Mouse (Mus musculus): Measurements from ENCODE around the gene Grin2d. TPM values are rescaled to one million over a fixed set of nuclear protein-coding genes. Genes with fewer than 3 reads are reported as not detected.

The Grin2d gene
- total and polyA plus RNA-seq, 2 experiments from 2014 or later, result 6.6 to 51.6 TPM

DNA sequence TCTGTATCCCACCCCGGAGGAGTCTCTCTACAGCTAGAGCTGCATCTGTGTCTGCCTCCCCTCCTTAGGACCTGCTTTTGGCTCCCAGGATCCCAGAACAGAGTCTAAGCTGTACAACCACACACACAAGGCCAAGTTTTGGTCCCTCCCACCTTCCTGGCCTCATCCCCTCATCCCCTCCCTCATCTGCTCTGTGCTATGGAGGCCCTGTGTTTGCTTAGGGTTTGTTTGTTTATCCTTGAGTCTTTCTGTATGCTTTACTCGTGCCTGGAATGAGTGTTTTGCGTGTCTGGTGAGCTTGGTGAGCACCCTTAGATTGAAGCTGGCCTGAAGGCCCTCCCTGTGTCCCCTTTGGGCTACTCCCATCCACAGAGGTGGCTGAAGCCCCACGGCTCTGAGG, 19.2 kb downstream of the Grin2d start:
- H3K27ac ChIP-seq (ENCODE audit: low read depth, low read length), result no peak overlapping the region
- DNase-seq (ENCODE audit: low spot score), result no peak
- peaks cover 17% of the 10 kb centered on the region for H3K36me3 ChIP-seq (ENCODE audit: insufficient read depth, low read length)
- H3K4me2 ChIP-seq (ENCODE audit: low read depth, low read length, poor library complexity, severe bottlenecking), result no peak overlapping the region
- peaks cover 4% of the 10 kb centered on the region; the same call in 1 of the 2 replicates for H3K27me3 ChIP-seq (ENCODE audit: insufficient read depth, low read length)
- 70% methylated on average over 4 of the region's 4 CpGs for WGBS
- H3K9me3 ChIP-seq (ENCODE audit: low read length), result no peaks in the 10 kb centered on the region
- H3K4me3 ChIP-seq (ENCODE audit: low read depth, low read length), result no peak overlapping the region
- TF ChIP-seq CTCF (IDR thresholded peaks at IDR 0.05), result no peak
- no peak for ATAC-seq (ENCODE audit: low FRiP score)
- H3K9ac ChIP-seq (replicated peaks; ENCODE audit: low read length, poor library complexity, severe bottlenecking), result no peak overlapping the region
- 0 out of 2 replicates have a peak, but pooled peaks cover 2% of the 10 kb centered on the region for H3K4me1 ChIP-seq (ENCODE audit: insufficient read depth, low read length)

DNA sequence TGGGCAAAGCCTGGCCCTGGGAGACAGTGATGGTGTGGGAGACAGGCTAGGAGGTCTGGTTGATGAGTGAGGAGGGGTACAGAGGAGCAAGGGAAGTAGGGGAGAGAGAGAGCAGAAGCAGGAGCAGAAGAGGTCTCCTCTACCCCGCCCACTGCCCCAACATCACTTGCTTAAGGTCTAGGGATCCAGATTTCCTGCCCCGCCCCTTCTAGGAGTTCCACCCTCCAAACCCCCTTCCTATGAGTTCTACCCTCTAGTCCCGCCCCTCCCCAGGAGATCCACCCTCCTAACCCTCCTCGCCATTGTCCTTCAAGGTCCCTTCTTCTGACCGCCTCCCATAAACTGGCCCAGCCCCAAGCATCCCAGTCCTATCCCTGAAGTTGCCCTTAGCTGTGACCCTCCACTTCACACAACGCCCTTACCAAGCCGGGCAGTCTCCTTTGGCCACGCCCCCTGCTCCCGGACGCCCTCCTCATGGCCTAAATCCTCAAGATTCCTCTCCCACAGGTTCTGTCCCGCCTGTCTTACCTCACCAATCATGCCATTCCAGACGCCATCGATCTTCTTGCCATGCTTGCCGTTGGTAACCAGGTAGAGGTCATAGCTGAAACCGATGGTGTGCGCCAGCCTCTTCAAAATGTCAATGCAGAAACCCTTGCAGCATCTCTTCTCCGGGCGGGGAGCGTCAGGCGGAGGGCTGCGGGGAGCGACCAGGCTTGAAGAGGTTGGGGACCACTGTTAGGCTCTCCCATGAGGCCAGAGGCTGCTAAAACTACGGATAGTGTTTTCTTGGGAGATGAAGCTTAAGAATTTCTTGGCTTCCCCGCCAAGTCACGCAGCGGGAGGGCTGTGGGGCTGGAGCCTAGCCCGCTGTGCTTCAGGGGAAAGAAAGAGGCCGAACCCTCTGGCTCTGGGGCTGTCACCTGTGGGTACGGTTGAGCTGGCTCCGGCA, 21.0 kb downstream of the Grin2d start:
- peaks cover 3% of the 10 kb centered on the region; the same call in 1 of the 2 replicates for H3K27me3 ChIP-seq (ENCODE audit: insufficient read depth, low read length)
- H3K4me1 ChIP-seq (ENCODE audit: insufficient read depth, low read length), result 0 out of 2 replicates have a peak, but pooled peaks cover 2% of the 10 kb centered on the region
- DNase-seq (ENCODE audit: low spot score) (no peak), ATAC-seq (ENCODE audit: low FRiP score) (no peak)
- H3K9me3 ChIP-seq (ENCODE audit: low read length), result no peaks in the 10 kb centered on the region
- H3K4me3 ChIP-seq (ENCODE audit: low read depth, low read length), result peak overlapping the region; percentile 24
- H3K4me2 ChIP-seq (ENCODE audit: low read depth, low read length, poor library complexity, severe bottlenecking), result peak overlapping the region; percentile 42
- peaks cover 25% of the 10 kb centered on the region for H3K36me3 ChIP-seq (ENCODE audit: insufficient read depth, low read length)
- no peak for TF ChIP-seq CTCF (IDR thresholded peaks at IDR 0.05)
- 10% methylated on average over 28 of the region's 30 CpGs for WGBS
- H3K27ac ChIP-seq (ENCODE audit: low read depth, low read length), result peak overlapping the region; percentile 18; the same call in 1 of the 2 replicates
- peak overlapping the region; percentile 36; the same call in 1 of the 2 replicates for H3K9ac ChIP-seq (replicated peaks; ENCODE audit: low read length, poor library complexity, severe bottlenecking)

DNA sequence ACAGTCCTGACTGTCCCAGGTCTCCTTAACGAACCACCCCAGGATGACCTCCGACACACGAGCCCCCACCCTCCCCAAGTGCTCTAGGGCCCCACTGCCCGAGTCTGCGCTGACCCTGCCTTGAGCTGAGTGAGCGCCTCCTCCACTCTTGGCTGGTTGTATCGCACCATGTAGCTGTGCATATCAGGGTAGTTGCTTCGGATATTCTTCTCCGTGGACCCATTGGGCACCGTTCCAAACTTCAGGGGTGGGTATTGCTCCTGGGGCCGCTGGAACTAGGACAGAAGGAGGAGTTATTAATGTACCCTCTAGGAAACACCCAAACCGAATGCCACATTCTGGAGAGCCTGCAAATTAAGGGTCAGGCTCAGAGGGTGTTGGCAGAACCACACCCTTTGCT, 25.1 kb downstream of the Grin2d start:
- no peaks in the 10 kb centered on the region for H3K9me3 ChIP-seq (ENCODE audit: low read length)
- H3K36me3 ChIP-seq (ENCODE audit: insufficient read depth, low read length), result peaks cover 24% of the 10 kb centered on the region
- no peaks in the 10 kb centered on the region for H3K27me3 ChIP-seq (ENCODE audit: insufficient read depth, low read length)
- no peak overlapping the region for H3K27ac ChIP-seq (ENCODE audit: low read depth, low read length)
- ATAC-seq (ENCODE audit: low FRiP score) (no peak), DNase-seq (ENCODE audit: low spot score) (no peak)
- H3K4me2 ChIP-seq (ENCODE audit: low read depth, low read length, poor library complexity, severe bottlenecking), result no peak overlapping the region
- no peak for TF ChIP-seq CTCF (IDR thresholded peaks at IDR 0.05)
- WGBS, result 87% methylated on average over 12 of the region's 12 CpGs
- H3K9ac ChIP-seq (replicated peaks; ENCODE audit: low read length, poor library complexity, severe bottlenecking), result no peak overlapping the region
- 0 out of 2 replicates have a peak, but pooled peaks cover under 1% of the 10 kb centered on the region for H3K4me1 ChIP-seq (ENCODE audit: insufficient read depth, low read length)
- H3K4me3 ChIP-seq (ENCODE audit: low read depth, low read length), result no peak overlapping the region

- Histone ChIP-seq H3K4me3 (ENCODE audit: low read depth, low read length) (no peak overlapping the region), H3K4me1 (ENCODE audit: insufficient read depth, low read length) (no peaks in the 10 kb centered on the region), H3K36me3 (ENCODE audit: insufficient read depth, low read length) (peaks cover 19% of the 10 kb centered on the region), H3K4me2 (ENCODE audit: low read depth, low read length, poor library complexity, severe bottlenecking) (no peak overlapping the region), H3K9ac (replicated peaks; ENCODE audit: low read length, poor library complexity, severe bottlenecking) (no peak overlapping the region), H3K27ac (ENCODE audit: low read depth, low read length) (no peak overlapping the region), H3K27me3 (ENCODE audit: insufficient read depth, low read length) (no peaks in the 10 kb centered on the region), H3K9me3 (ENCODE audit: low read length) (no peaks in the 10 kb centered on the region)
- TF ChIP-seq CTCF (IDR thresholded peaks at IDR 0.05), result no peak
- ATAC-seq (ENCODE audit: low FRiP score) (no peak), DNase-seq (ENCODE audit: low spot score) (no peak)
- WGBS, result 79% methylated on average over 3 of the region's 3 CpGs
Observed at GRCm38 (mm10) chr7:45850661-45851060, 27.5 kb downstream of the Grin2d start.

GRCm38 (mm10) chr7:45848447-45849027, 29.6 kb downstream of the Grin2d start:
- H3K9ac ChIP-seq (replicated peaks; ENCODE audit: low read length, poor library complexity, severe bottlenecking), result no peak overlapping the region
- ATAC-seq (ENCODE audit: low FRiP score) (no peak), DNase-seq (ENCODE audit: low spot score) (no peak)
- H3K4me2 ChIP-seq (ENCODE audit: low read depth, low read length, poor library complexity, severe bottlenecking), result no peak overlapping the region
- 8% methylated on average over 6 of the region's 6 CpGs for WGBS
- no peak overlapping the region for H3K27ac ChIP-seq (ENCODE audit: low read depth, low read length)
- no peaks in the 10 kb centered on the region for H3K9me3 ChIP-seq (ENCODE audit: low read length)
- no peak overlapping the region for H3K4me3 ChIP-seq (ENCODE audit: low read depth, low read length)
- H3K27me3 ChIP-seq (ENCODE audit: insufficient read depth, low read length), result no peaks in the 10 kb centered on the region
- no peaks in the 10 kb centered on the region for H3K4me1 ChIP-seq (ENCODE audit: insufficient read depth, low read length)
- H3K36me3 ChIP-seq (ENCODE audit: insufficient read depth, low read length), result peaks cover 13% of the 10 kb centered on the region
- TF ChIP-seq CTCF (IDR thresholded peaks at IDR 0.05), result no peak
